Mouse (Mus musculus) gonadal fat pad, adult 2 months (tissue): ENCODE measurements around the gene Glod4. TPM values are rescaled to one million over a fixed set of nuclear protein-coding genes. Genes with fewer than 3 reads are reported as not detected.
A peak's percentile ranks its signal among the peaks of the same experiment; 100 is the strongest.
"Not testable (repeated sequence)": the region's sequence is repeated elsewhere in the genome, so short reads cannot be mapped to it uniquely, and the experiment has no call there.

Experiments used
- DNase-seq: peaks from one replicate; pipeline ENCODE4 v3.0.0-alpha.2; 2012; ENCODE audit warnings: low read depth
- polyA plus RNA-seq: library from polyadenylated mRNA; depleted of rRNA; stranded (reverse); fragments of >200 nt; gene quantifications from 2 replicates; pipeline ENCODE4 v1.2.3, GENCODE M21; 2012

Glod4 gene
- polyA plus RNA-seq, 1 experiment: 17.5 TPM

DNA sequence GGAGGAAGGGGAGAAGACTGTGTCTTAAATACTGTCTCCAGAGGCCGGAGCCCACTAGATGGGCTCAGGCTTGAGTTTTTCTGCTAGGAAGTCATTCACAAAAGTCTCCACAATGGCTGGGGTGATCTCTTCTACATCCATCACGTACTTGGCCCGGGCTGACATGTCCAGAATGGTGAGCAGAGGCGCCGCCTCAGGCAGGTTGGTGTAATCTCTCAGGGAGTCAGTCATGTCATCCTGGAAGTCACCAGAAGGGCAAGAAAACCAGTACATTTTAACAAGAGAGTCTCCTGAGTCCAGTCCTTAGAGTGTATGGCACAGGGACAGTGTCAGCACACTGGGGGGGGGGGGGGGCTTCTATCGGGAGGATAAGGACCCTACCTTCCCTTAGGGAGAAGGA lies 15.0 kb upstream of the Glod4 start:
- DNase-seq: no peak

DNA sequence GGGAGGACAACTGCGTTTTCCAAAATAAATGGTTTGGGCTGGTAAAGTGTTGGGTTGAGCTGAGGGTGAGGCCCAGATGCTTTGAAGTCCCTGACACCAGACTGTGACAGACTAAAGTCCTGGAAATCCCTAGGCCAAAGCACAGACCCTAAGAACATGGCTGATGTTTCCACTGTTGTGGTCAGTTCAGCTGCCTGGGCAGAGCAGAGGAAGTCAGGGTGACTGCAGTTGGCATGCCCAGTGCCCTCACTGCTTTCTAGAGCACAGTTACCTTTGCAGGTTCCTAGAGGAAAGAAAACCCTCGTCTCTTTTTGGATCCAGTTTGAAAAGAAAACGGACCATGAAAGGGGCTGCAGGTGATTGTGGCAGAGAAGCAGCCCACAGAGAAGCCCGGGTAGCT lies 13.9 kb upstream of the Glod4 start:
- no peak for DNase-seq

DNA sequence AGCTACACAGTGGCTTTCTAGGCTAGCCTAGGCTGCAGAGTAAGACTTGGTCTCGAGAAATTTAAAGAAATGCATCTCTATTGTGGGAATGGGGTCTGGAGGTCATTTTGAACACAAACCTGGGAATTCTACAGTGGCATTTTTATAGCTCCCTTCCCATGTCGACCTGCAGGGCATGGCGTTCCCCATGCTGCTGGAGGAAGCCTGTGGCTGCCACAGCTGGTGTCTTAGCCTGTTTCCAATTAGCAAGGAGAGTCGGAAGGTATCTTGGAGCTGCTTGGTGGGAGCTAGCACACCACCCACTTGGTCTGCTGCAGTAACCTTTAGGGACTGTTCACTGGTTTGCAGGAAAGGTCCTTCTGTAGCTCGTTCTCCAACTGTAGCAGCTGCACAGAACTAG lies 12.6 kb upstream of the Glod4 start:
- DNase-seq: no peak

DNA sequence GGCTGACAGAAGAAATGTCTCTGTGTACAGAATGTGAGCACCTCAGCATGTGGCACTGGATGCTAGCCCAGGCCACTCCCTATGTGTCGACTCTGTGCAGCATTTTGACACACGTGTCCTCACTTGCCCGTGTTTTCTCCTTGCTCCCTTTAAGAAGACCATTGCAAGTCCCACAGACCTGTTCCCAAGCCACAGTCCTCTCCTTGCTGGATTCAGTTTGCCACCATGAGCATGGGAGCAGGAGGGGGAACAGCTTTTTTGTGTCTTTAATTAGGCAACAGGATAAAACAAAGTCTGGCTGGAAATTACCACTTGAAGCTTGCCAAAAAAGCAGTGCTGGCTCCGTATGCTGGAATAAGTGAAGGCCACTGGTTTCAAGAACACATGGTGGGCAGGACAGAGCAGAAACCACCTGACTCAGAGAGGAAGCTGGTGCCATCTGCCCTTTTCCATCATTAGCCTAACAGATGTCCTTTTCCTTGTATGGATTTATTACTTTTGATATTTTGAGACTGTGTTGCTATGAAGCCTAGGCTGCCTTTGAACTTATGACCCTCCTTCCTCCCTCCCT lies 12.0 kb upstream of the Glod4 start:
- DNase-seq: no peak

DNA sequence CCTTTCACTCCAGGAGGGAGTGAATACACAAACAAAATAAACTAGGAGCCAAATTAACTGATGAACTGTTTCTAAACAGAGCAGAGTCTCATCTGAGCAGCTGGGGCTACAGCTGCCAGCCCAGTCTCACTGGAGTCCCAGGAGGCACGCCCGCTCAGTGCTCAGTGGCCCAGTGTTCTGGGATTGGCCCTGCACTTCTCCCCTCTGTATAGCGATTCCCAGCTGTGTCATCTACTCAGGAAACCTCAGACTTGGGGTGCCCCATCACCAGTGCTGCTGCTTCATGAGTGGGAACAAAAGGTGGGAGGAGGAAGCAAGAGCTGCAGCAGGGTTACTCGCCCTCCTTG lies 10.4 kb upstream of the Glod4 start:
- no peak for DNase-seq

DNA sequence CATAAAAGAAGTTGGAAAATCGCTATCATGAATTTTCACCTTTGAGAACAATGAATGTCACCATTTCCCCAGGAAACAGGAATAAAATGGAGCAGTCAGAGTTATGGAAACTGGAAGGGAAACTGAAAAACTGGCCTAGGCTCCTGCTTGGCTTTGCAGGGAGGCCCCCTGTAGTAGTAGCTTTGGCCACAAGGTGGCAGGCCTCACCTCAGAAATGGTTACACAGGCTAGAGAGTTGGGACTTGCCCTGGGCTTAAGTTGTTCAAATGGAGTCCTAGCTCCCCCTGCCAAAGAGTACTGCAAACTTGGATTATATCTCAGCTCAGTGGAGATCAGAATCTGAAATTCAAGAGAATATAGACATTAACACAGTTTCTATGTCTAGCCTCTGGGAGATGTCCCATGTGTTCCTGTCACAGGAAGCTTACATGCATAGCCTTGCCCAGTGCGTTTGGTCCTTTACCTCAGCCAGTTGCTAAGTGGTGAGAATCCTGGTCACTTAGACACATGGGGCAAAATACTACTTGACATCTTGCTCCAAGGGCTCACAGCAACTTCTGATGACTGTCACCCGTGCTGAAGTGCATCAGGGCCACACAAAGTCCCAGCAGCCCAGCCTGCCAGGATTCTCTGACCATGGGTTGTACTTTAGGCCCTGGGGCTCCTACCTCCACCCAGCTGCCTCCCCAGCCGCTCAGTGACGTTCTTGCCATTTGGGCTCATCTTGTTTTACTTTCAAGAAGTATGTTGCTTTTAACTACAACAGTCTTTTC lies 9.8 kb upstream of the Glod4 start:
- no peak for DNase-seq

DNA sequence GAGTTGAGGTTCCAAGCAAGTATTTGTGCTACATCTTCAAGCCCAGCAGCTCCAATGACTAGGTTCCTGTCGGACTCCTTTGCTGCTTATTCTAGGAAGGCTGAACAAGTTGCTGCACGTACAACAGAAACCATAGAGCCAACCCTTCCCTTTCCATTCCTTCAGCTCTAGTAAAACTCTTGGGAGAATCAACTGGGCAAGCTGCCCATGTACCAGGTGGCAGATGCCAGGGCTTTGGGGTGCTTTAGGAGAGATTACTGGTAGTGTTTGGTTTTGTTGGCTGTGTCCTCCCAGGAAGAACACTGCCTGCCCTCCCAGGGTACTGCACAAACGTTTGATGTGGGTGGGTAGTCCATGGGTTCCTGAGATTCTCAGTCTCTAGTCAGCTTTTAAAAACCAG lies 8.5 kb upstream of the Glod4 start:
- DNase-seq: no peak

DNA sequence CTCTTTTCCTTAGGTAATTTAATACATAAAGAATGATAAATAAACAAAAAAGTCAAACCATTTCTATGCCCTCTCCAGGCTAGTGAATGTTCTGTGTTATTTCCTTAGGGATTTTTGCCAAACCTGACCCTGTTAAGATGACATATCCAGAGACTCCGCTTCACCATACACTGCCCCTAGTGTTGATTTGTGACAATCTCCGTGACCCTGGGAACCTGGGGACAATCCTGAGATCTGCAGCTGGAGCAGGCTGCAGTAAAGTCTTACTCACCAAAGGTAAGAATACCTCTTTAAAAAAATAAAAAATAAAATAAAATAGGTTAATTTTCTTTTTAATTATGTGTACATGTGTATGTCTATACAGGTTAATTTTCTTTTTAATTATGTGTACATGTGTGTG lies 3.7 kb upstream of the Glod4 start:
- no peak for DNase-seq

DNA sequence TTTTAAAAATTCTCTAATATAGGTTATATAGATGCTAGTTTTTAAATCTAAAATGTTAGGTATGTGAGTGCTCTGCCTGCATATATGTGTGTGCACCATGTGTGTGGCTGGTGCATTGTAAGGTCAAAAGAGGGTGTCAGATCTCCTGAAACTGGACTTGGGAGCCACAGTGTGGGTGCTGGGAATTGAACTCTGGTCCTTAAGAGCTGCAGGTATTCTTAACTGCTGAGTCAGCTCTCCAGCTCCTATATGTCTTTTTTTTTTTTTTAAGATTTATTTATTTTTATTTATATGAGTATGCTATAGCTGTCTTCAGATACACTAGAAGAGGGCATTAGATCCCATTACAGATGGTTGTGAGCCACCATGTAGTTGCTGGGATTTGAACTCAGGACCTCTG lies 2.9 kb upstream of the Glod4 start:
- no peak for DNase-seq

DNA sequence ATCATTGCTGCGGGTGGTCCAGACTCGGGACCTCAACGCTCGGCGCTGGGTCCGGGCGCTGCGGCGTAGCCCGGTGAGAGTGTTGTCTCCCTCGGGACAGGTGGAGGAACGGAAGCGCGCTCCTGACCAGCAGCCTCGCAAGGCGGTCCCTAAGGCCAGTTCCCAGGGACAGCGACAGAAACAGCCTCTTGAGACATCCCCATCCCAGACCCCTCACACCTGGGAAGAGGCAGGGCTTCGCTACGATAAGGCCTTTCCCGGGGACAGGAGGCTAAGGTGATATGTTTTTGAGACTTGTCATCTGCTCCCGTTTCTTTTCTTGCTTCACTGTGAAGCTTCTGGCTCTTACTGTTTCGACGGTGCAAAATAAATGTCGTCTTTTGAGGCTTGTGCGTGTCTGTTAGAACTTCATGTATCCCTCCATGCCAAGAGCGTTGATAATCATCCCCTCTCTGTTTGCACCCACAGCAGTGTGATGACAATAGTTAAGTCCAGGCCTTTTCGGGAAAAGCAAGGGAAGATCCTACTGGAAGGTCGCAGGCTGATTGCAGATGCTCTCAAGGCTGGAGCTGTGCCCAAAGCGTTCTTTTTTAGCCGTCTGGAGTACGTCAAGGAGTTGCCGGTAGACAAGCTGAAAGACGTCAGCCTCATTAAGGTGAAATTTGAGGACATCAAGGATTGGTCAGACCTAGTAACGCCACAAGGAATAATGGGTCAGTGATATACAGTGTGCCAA lies 454 bp upstream of the Glod4 start:
- no peak for DNase-seq

DNA sequence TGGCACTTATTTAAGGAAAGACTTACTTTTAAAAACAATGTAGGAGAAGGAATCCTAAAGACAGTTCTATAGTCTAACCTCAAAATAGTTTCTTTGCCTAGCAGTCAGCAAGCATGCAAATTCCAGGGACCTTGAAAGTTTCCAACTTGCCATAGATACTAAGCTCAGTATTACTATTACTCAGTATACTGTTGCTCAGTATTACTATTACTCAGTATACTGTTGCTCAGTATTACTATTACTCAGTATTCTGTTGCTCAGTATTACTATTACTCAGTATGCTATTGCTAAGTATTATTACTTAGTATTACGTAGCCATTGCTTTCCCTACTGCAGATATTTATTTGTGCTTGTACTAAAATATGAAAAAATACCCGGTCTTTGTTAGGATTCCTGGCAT lies 3.8 kb downstream of the Glod4 start:
- DNase-seq: no peak

DNA sequence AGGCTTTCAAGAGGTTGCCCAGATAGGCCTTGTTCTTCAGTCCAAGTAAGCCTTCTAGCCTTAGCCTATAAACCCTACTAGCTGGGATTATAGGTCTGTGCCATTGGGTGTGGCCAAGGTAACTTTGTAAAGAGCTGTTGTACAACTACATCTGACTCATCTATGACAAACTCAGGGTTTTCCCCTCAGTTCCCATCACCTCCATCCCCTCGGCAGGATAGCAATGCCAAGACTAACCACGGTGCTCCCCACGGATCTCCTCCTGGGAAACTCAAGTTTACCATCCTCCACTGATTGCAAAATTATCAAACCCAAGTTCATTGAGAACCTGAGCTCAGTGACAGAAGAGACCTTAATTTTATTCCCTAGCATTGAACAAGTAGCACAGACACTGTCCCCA lies 7.4 kb downstream of the Glod4 start:
- DNase-seq: no peak

DNA sequence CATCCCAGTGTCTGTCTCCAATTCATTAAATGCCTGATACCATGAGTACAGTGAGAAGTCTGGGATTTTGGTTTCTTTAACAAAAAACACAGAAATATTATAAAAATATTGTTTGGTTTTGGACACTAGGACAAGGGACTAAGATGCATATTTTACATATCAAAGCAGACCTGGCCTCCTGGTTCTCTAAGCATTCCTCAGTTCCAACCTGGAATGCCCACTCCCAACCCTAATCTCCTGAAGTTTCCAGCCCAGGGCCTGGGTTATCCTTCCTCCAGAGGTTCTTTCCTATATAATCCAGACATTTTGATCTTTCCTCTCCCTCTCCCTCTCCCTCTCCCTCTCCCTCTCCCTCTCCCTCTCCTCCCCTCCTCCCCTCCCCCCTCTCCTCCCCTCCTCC lies 18.5 kb downstream of the Glod4 start:
- no peak for DNase-seq

DNA sequence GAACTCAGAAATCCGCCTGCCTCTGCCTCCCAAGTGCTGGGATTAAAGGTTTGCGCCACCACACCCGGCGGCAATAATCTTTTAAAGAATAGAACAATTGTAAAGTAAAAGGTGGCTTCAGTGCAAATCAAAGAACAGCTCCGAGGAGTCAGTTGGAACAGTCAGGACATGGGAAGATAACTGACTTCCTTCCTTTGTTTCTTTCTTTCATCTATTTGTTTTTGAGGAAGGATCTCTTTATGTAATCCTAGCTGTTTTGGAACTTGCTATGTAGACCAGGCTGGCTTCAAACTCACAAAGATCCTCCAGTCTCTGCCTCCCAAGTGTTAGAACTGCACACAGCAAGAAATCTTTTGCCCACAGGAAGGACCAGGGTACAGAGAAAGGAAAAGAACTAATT lies 18.9 kb downstream of the Glod4 start:
- no peak for DNase-seq

DNA sequence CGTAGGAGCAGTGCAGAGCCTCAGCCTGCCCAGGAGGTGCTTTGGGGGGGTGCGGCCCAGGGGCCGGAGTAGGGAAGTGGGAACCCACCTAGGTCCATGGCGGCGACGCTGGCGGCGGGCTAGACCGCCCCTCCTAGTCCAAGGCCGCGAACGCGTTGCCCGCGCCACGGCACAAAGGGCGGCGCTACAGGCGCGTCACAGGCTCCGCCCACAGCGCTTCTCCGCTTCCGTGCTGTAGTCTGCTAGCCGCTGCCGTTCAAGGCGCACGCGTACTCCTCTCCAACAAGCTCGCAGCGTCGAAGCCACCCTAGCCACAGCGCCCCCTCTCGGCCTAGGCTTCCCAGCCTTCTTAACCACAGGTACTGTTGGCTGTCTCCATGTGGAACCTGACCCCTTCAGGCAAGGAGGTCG lies 26.1 kb downstream of the Glod4 start, which contains the start of the genes Dbil5 and Gemin4:
Dbil5 (plus strand) TSS at position 219 of the 411 bp plus-strand sequence.
Gemin4 (minus strand) TSS at position 275 of the 411 bp plus-strand sequence.
- DNase-seq: peak; percentile 61

DNA sequence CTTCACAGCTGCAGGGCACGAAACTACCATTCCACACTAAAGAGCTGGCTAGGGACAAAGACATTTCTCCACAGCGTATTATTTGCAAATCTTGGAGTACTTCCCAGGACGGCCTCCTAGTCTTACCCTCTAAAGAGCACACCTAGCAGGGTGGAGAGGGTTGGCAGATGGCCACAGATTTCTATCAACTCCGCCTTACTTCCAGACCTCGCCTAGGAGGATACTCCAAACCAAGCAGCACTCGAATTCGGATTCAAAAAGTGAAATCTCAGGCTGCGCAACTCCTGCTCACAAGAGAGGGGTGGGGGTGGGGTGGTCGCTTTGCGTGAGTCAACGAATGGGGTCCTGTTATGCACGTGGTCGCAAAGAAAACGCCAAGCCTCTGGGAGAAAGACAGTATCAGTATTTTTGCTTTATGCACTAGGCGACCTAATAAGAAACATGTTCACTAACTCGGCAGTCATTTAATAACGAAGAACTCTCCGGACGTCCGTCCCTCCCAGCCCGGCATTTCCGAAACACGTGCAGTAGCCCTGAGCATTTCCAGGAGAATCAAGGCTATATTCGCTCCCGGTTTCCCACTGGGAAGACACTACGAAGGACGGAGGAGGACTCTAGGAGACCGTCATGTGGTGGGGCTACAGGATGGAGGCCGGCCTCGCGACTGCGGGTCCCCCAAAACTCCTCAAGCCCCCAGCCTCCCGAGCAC lies 26.7 kb downstream of the Glod4 start:
- peak; percentile 100 for DNase-seq

DNA sequence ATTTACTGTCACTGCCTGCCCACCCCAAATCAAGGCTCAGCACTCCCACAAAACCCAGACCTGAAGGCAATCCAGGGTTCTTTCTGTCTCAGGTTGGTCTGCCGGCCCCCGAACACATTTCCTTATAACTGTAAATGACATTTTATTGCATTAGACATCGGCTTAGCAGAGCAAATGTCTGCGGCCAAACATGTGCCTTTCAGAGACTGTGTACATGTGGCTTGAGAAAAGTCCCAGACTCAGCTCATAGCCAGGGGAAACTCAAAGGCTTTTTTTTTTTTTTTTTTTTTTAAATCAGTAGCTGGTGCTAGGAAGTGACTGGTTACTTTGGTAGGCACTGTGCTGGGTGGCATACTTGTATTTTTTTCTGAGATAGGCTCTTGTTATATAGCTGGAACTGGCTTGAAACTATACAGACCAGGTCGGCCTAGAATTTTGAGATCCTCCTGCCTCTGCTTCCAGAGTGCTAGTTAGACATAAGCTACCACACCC lies 27.4 kb downstream of the Glod4 start:
- no peak for DNase-seq

DNA sequence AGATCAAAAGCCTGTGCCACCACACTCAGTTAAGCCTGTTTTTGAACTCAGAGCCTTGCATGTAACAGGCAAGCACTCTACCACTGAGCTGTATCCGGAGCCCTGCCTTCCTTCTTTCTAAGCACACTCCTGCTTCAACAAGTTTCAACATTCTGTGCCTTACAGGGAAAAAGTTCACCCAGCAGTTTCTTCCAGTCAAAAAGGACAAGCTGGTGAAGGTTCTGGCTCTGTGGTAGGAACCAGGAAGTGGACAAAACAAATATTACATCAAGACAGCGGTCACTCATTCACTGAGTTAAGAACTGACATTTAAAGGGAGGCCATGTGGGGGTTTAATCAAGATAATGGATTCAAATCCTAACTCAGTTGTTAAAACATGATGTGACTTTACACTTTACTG lies 28.5 kb downstream of the Glod4 start:
- no peak for DNase-seq

DNA sequence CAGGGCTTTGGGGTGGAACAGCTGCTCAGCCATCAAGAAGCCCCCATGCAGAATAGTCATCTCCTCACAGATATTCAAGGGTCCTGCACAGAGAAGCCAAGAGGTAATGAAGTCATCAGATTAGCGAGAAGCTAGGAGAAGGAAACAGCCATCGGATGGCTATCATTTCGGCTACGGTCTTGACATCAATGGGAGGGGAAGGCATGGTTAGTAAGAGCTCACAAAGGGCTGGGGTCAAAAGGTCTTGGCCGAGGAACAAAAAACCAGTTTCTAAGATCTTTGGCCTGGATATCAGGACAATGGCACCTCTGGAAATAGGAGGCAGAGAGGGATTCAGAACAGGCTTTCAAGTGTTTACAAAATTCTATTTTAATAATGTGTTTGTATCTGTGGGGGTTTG lies 29.7 kb downstream of the Glod4 start:
- DNase-seq: no peak

DNA sequence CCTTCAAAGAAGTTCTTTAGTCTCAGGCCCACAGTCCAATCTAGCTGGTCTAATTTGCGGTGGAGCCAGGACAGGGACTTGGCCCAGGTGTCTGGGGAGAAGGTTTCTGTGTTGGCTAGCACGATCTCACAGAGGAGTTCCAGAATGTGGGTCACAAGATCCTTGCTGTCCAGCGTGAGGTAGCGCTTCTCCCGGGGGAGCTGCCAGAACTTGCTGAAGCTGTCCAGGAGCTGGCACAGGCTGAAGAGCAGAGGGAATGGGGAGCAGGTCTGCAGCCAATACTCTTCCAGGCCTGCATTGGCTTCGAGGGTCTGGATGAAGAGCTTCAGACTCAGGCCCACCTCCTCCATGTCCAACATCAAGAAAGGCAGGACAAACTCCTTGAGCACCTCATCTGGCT lies 31.9 kb downstream of the Glod4 start:
- not testable (repeated sequence) for DNase-seq

DNA sequence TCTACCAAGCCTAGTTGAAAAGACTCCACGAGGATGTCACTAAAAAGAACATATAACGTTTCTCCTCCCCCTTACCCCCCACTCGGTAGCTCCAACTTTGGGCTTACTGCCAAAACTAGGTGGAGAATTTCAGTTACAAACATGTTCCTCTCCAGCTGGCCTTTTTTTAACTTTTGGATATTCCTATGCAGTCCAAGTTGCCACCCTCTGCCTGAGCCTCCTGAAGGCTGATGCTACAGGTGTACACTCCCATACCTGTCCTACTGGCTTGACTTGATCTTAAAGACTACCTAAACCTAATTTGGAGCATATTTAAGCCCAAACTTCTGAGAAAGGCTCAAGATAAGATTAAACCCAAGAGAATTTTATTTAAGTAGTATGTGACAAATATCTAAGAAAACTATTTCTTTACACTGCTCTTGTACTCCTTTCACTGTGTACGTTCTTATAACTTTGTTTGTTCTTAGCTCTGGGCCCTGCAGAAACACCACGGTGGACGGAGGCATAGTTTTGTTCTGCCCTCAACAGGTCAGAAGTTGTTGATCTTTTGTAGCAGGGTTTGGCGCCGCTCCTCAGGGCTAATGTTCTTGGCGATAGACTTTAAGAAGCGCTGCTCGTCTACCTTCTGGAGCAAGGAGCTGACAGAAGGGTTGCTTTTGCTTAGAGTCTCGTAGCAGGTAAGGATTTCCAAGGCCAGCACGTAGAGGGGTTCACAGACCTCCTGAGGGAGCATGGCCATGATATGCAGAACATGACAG lies 33.1 kb downstream of the Glod4 start:
- DNase-seq: no peak

DNA sequence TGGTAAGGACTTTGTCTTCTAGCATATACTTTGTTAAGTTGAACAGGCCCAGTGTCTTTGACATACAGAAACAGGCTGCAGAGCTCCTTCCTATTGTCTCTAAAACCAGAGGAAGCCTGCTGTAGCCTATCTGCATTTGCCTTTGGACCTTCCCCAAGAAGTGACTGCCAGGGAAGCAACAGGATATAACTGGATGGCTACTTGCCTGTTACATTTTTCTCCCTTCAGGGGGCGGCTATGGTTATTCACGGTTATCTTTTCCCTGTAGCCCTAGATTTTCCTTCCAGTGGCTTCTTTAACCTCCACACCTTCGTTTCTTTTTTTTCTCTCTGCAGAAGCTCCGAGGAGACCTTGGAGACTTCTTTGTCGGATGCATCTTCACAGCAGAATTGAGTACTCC lies 36.7 kb downstream of the Glod4 start:
- no peak for DNase-seq
